Mouse (Mus musculus) E14TG2a.4 (cell line): ENCODE results near the gene Zfp786.

Experiments
- CTCF ChIP-seq: conservative IDR thresholded peaks from 2 replicates; pipeline ENCODE4 v1.5.1; 2014; ENCODE audit warnings: low read length
- NANOG ChIP-seq: IDR thresholded peaks from 2 replicates; pipeline ENCODE4 v1.6.1; 2014; ENCODE audit warnings: borderline replicate concordance, low read length, mixed read lengths
- POU5F1 ChIP-seq: IDR thresholded peaks from 2 replicates; pipeline ENCODE4 v1.6.1; 2014; ENCODE audit warnings: low read length, borderline replicate concordance

DNA sequence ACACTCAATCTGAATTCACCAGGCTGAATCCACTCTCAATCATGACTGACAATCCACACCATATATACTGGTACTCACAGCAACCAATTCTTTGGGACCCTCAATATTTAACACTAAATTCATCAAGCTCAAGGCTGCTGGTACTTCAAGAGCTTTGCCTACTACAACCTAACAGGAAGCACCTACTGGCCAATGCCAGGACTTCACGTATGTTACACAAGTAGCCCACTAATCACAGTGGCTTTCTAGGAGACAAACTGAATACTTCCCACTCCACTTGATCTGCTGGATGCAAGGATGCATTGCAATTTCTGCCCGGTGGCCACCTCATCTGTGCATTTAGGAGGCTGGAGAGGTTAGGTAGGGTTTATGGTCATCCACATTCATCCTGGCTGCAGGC lies 20.5 kb downstream of the Zfp786 start:
- no peak for TF ChIP-seq CTCF
- TF ChIP-seq NANOG = no peak
- TF ChIP-seq POU5F1 = no peak
